Mouse (Mus musculus) cerebellum, adult 11-12 months (tissue): ENCODE data around the gene Ina.

Experiments used
- DNase-seq: peaks from one replicate; pipeline ENCODE4 v3.0.0; 2022

Ina gene

GRCm38 (mm10) chr19:47015396-47015795 is 898 bp downstream of the Ina start:
- DNase-seq: no peak

DNA sequence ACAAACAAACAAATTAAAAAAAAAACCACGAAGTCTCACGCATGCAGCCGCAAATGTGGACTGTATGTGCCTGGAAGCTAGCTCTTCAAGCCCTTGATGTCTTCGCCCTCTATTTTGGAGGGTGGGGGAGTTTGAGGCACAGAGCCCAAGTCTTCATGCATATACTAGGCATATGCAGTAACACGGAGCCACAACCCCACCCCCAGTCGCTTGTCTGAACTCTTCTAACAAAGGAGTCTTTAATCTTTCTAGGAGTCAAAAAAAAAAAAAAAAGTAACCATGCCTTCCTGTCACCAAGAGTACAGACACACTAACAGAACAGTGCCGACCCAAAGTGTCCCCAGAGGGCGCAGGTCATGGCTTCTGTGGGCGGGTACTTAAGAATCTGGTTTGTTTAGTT is 1.5 kb downstream of the Ina start:
- DNase-seq: peak; percentile 39

DNA sequence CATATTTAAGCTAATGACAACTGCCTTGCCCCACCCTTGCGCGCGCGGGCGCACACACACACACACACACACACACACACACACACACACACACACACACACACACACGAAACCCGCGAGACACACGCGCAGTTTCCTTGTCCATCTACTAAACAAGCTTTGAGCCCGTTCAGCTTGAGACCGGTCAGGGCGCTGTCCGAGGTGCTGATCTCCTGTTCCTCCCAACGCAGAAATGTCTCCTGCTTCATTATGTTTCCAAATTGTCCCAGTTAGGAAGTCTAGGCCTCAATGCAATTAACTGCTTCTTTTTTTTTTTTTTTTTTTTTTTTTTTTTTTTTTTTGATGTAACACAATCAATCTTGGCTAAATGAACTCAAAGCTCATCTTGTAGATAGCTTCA is 2.0 kb downstream of the Ina start:
- no peak for DNase-seq

GRCm38 (mm10) chr19:47017831-47018230 is 3.3 kb downstream of the Ina start:
- no peak for DNase-seq

DNA sequence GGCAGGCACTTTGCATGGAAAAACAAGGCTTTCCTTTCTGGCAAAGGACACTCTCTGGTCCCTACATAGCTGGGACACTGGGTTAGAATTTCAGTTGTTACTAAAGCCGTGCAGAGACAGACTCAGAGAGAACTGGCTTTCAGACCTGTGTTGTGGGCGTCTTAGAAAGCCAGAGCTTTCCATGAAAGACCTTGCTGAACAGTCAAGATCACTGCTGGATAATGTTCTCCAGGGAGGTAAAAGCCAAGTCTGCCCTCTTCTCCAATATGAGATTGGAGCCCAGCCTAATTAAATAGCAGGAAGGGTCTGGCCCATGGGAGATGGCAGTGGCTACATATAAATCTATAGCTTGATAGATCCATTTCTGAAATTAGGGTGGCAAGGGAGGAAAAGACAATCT is 3.8 kb downstream of the Ina start:
- no peak for DNase-seq

DNA sequence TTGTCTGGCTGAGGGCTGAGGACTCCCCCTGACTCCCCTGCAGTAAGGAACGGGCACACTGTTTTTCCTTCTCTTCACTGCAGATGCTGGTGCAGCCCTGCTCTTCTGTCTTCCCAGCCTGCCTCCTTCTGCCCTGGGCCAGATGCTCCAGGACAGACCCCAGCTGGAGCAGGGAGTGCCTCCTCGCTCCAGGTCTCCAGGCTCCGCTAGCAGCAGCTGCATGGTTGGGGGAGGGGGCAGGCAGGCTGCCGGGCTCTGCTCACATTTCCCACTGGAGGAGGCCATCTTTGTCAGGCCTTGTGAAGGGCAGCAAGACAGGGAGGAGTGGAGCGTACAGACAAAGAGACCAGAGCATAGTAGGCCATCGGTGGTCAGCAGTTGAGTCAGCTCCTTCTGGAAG is 4.8 kb downstream of the Ina start:
- no peak for DNase-seq

DNA sequence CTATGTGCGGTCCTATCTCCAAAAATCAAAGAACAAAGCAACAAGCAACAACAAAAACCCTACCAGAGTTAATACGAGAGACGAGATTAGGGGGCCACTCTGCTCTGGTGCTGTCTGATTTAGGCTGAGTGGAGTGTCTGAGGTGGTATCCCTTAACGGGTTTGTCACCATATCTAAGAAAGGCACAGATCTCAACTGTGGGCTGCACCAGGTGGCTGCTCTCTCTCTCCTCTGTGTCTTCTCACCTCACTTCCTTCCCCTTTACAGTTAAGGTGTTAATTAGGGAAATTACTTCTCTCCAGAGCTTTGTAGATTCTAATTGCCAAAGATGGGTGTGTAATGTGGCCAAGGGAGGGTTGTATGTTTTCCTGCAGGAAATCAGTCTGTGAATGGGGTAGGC is 8.2 kb downstream of the Ina start:
- no peak for DNase-seq

GRCm38 (mm10) chr19:47023546-47023945 is 9.0 kb downstream of the Ina start:
- DNase-seq: no peak

DNA sequence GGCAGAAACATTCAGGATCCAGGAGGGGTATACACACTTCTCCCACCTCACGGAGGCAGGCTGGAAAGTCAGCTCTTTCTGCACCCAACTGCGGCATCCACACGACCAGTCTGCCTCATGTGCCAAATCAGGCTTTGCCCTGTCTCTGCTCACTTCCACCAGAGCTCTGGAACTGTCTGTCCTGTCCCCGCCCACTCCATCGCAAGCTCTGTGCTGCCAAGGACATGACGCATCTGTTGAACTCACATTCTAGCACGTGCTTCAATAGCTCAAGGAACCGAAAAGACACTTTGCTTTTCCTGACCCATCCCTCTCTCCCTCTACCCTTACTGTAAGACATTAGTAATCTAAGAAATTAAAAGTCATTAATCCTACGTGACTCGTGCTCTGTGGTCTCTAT is 10.5 kb downstream of the Ina start:
- DNase-seq: no peak

GRCm38 (mm10) chr19:47026513-47026912 is 12.0 kb downstream of the Ina start:
- no peak for DNase-seq

- no peak for DNase-seq
These were observed 15.3 kb downstream of the Ina start for GRCm38 (mm10) chr19:47029796-47030195.

GRCm38 (mm10) chr19:47031770-47032169 is 17.3 kb downstream of the Ina start:
- no peak for DNase-seq

GRCm38 (mm10) chr19:47034916-47035315 is 20.4 kb downstream of the Ina start:
- DNase-seq: no peak

GRCm38 (mm10) chr19:47036596-47036995 is 22.1 kb downstream of the Ina start:
- DNase-seq: no peak

DNA sequence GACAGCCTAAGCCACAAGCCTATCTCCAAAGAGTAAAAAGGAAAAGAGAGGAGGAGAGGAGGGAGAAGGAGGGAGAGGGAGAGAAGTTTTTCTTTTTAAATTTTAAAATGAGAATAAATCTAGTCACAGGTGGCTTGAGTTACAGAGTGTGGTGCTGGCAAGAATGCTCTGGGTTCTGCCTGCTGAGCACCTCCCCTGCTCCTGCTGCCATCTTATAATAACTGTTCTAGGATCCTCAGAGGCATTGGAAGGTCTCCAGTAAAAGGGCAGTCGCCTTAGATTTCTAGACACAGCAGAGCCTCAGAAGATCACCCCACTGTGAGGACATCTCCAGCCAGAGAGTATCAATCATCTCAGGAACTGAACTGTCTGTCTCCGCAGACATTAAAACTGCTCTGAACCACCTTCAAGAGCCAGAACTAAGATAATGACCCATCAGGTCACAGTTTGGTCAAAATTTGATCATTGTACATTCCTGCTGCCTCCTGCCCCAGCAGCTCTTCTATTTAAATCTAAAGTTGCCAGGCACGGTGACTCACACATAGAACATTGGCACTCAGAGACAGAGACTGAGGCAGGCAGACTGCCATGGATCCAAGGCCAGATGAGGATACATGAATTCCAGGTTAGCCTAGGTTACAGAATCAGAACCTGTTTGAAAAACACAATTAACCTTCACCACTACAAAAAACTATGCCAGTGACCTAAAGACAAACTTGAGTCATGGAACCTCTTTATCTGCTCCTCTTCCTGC is 26.4 kb downstream of the Ina start:
- DNase-seq: no peak

- no peak for DNase-seq
These were observed 29.1 kb downstream of the Ina start for GRCm38 (mm10) chr19:47043608-47044007.

DNA sequence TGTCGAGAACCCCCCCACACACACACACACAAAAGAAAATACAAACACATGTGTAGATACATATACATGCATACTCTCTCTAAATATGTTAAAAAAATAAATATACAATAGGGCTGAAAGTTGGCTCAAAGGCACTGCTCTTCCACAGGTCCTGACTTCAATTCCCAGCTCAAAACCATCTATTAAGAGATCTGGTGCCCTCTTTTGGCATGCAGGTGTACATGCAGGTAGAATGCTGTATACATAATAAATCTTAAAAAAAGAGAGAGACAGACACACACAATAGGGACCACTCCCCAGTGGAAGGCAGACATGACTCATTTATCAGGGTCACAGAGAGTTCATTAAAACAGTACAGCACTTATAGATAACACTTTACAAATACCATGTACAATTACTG is 31.8 kb downstream of the Ina start:
- DNase-seq: no peak

GRCm38 (mm10) chr19:47047236-47047833 is 32.8 kb downstream of the Ina start:
- DNase-seq: no peak

DNA sequence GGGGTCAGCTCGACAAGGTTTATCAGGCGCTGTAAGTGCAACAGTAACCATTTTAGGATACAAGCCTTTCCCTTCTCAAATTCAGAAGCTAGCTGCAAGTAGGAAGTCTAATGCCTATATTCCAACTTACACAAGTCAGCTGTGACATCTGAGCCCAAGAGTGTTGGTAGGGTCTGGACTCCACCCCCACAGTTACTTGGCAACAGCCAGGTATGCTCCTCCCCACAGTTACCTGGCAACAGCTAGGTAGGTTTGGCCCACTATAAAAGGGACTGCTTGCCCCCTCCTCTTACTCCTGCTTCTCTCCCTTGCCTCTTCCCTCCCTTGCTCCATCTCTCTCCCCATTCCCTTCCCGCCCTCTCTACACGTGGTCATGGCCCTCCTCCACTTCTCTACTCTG is 34.6 kb downstream of the Ina start:
- no peak for DNase-seq

DNA sequence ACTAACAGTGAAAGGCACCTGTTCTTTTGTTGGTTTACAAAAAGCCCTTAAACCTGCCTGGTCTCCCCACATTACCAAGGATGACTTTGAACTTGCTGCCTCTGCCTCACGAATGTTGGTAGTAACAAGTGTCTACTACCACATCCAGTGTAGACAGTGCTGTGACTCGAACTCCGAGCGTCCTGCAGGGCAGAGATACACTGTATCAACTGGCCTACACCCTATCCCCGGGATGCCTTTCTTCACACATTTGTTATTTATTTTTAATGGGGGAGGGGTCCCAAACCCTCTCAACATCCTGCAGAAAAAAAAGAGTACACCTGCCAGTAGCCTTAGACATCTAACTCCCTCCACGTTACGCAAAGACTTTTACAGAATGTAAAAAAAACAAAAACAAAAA is 35.3 kb downstream of the Ina start:
- no peak for DNase-seq

DNA sequence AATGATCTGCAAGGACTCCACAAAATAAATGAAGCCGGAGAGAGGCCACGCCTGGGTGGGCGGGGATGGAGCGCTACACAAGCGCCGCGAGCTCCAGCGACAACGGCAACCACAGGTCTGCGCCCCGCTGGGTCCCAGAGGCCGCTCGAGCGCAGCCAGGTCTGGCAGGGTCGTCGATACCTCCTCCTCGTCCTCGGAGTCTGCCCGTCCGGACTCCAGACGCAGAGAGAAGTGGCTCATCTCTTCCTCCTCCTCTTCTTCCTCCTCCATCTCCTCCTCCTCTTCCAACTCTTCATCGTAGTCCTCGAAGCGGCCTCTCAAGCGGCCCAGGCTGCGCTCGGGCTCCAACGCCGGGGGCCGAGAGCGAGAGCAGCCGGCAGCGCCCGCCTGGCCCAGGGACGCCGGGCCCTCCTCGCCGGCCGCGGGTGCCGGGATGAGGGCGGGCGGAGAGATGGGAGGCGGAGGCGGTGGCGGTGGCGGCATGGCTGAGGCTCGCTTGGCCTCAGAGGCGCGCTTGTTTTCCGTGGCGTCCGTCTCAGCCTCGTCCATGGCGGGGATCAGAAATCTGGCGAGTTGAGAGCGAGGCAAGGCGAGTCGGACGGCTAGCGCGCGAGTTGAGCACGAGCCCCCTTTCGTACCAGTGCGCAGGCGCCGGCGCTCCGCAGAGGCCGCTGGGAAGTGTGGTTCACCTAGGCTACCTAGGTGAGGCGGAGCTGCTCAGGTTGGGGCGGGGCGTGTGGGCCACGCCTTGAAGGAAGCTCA is 36.0 kb downstream of the Ina start, which contains the start of gene Pcgf6:
Gene Pcgf6, minus strand, starts transcription at position 636 of the 762 bp plus-strand sequence.
- peak; percentile 88 for DNase-seq

GRCm38 (mm10) chr19:47052927-47053326 is 38.4 kb downstream of the Ina start:
- no peak for DNase-seq

DNA sequence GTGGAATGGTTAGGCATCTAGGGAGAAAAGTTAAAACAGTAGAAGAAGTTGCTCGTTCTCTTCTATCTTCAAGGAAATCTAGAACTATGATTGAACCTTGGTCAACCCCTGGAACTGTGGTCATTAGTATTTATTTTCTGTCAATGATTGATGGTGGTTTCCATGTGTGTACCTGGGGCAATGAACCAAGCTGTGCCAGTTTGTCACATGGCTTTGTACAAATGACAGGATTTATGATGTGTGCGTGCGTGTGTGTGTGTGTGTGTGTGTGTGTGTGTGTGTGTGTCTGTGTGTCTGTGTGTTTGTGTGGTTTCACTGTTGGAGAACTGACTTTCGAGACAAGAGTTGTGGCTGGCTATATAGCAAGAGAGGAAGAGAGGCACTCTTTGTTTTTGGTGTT is 39.0 kb downstream of the Ina start:
- DNase-seq: no peak

DNA sequence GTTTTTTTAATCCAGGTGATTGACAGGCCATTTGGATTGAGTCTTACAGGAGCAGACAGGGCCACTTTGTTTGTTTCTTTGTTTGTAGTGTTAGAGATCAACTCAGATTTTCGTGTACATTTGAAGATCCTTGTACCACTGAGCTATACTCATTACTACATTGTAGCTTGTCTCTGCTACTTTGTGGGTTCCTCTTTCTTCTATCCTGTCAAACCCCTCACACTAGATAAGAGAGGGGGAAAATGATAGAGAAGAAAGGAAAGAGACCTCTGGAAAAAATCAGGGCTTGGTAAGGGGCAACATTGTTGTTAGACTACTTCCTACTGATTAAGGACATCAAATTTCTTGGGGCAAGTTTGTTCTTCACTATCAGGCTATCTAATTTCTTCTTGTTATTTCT is 43.2 kb downstream of the Ina start:
- DNase-seq: no peak
